Mouse (Mus musculus): ENCODE data around the gene Osgep.
"Not testable (repeated sequence)": the region's sequence is repeated elsewhere in the genome, so short reads cannot be mapped to it uniquely, and the experiment has no call there.

The Osgep gene

GRCm38 (mm10) chr14:50931493-50932020 lies 6.9 kb upstream of the Osgep start:
- DNase-seq (ENCODE audit: low spot score in 2 of 2) = no peak

- DNase-seq (ENCODE audit: low spot score in 2 of 2) = peak; percentile 95 to 97
These were observed 6.2 kb upstream of the Osgep start, which contains the start of the genes Pip4p1 and Pnp for GRCm38 (mm10) chr14:50930754-50931492. TSS of gene Pip4p1 (minus strand) at chr14:50930856. TSS of gene Pnp (plus strand) at chr14:50931082.

- DNase-seq (ENCODE audit: low spot score in 2 of 2) = peak in 1 of 2 experiments; percentile 31
These were observed 5.7 kb upstream of the Osgep start for GRCm38 (mm10) chr14:50930377-50930753.

- DNase-seq (ENCODE audit: low spot score in 2 of 2) = no peak
These were observed 5.3 kb upstream of the Osgep start for GRCm38 (mm10) chr14:50929951-50930350.

- no peak for DNase-seq (ENCODE audit: low spot score in 2 of 2)
These were observed 2.7 kb upstream of the Osgep start for GRCm38 (mm10) chr14:50927366-50927765.

- no peak for DNase-seq (ENCODE audit: low spot score in 2 of 2)
These were observed 623 bp upstream of the Osgep start for GRCm38 (mm10) chr14:50925111-50925920.

GRCm38 (mm10) chr14:50923437-50923836 lies 1.3 kb downstream of the Osgep start:
- DNase-seq (ENCODE audit: low spot score in 2 of 2) = not testable (repeated sequence)

GRCm38 (mm10) chr14:50911356-50911755 lies 13.3 kb downstream of the Osgep start:
- no peak for DNase-seq (ENCODE audit: low spot score in 2 of 2)

GRCm38 (mm10) chr14:50908126-50908525 lies 16.6 kb downstream of the Osgep start:
- no peak for DNase-seq (ENCODE audit: low spot score in 2 of 2)

- not testable (repeated sequence) for DNase-seq (ENCODE audit: low spot score in 2 of 2)
These were observed 19.4 kb downstream of the Osgep start for GRCm38 (mm10) chr14:50905327-50905726.

- no peak for DNase-seq (ENCODE audit: low spot score in 2 of 2)
These were observed 19.9 kb downstream of the Osgep start for GRCm38 (mm10) chr14:50904828-50905129.

GRCm38 (mm10) chr14:50903973-50904827 lies 20.5 kb downstream of the Osgep start:
- DNase-seq (ENCODE audit: low spot score in 2 of 2) = no peak

GRCm38 (mm10) chr14:50897992-50898391 lies 26.7 kb downstream of the Osgep start:
- DNase-seq (ENCODE audit: low spot score in 2 of 2) = not testable (repeated sequence)

GRCm38 (mm10) chr14:50897374-50897765 lies 27.3 kb downstream of the Osgep start, which contains the start of gene Klhl33:
TSS of gene Klhl33 (minus strand) at chr14:50897507.
- no peak for DNase-seq (ENCODE audit: low spot score in 2 of 2)

- peak; percentile 11 to 17 for DNase-seq (ENCODE audit: low spot score in 2 of 2)
These were observed 27.8 kb downstream of the Osgep start for GRCm38 (mm10) chr14:50896747-50897373.

- DNase-seq (ENCODE audit: low spot score in 2 of 2) = peak; percentile 14 to 18
These were observed 28.5 kb downstream of the Osgep start for GRCm38 (mm10) chr14:50895985-50896746.

GRCm38 (mm10) chr14:50895407-50895806 lies 29.3 kb downstream of the Osgep start:
- no peak for DNase-seq (ENCODE audit: low spot score in 2 of 2)

GRCm38 (mm10) chr14:50892541-50893459 lies 31.9 kb downstream of the Osgep start:
- DNase-seq (ENCODE audit: low spot score in 2 of 2) = no peak

- no peak for DNase-seq (ENCODE audit: low spot score in 2 of 2)
These were observed 32.6 kb downstream of the Osgep start for GRCm38 (mm10) chr14:50892091-50892490.

Measured in frontal cortex, postnatal 25 days (tissue).